Mouse (Mus musculus) stomach, embryonic 15.5 days (tissue): Measurements from ENCODE around the gene Olfr692. TPM values are rescaled to one million over a fixed set of nuclear protein-coding genes. Genes with fewer than 3 reads are reported as not detected.

Experiments
- ATAC-seq: fragments of 200-750 bp; cut with Nextera tagmentation; 2 replicates; pipeline ENCODE4 v1.8.0; 2017; ENCODE audit warnings: low read depth, moderate number of reproducible peaks, moderate TSS enrichment; ENCODE audit not compliant: insufficient read depth, low FRiP score
- H3K27ac ChIP-seq: fragments of 300-500 bp; sonication (generic); 2 replicates; pipeline ENCODE4 v1.5.1; 2015; ENCODE audit warnings: mild to moderate bottlenecking, inconsistent platforms
- H3K27me3 ChIP-seq: fragments of 300-500 bp; sonication (generic); replicated peaks from 2 replicates; pipeline ENCODE4 v1.6.1; 2015; ENCODE audit warnings: inconsistent platforms
- H3K36me3 ChIP-seq: fragments of 300-500 bp; sonication (generic); 2 replicates; pipeline ENCODE4 v1.6.1; 2015; ENCODE audit warnings: inconsistent platforms
- H3K4me1 ChIP-seq: fragments of 300-500 bp; sonication (generic); 2 replicates; pipeline ENCODE4 v1.6.1; 2015; ENCODE audit warnings: inconsistent platforms
- H3K4me2 ChIP-seq: fragments of 300-500 bp; sonication (generic); 2 replicates; pipeline ENCODE4 v1.6.1; 2015; ENCODE audit warnings: mild to moderate bottlenecking, inconsistent platforms
- H3K4me3 ChIP-seq: fragments of 300-500 bp; sonication (generic); replicated peaks from 2 replicates; pipeline ENCODE4 v1.5.1; 2015; ENCODE audit warnings: inconsistent platforms
- H3K9ac ChIP-seq: fragments of 300-500 bp; sonication (generic); 2 replicates; pipeline ENCODE4 v1.6.1; 2015; ENCODE audit warnings: inconsistent platforms
- H3K9me3 ChIP-seq: fragments of 300-500 bp; sonication (generic); 2 replicates; pipeline ENCODE4 v1.6.1; 2016; ENCODE audit warnings: inconsistent platforms
- whole genome bisulfite sequencing: fragments of 180-500 bp; shearing (Covaris S2); methylation state at CpG from one replicate; pipeline ENCODE4 v1.1.7; 2015; 5-methylcytosine and 5-hydroxymethylcytosine counted together
- polyA plus RNA-seq: library from polyadenylated mRNA; unstranded; fragments of >200 nt; fragmentation: Nextera tagmentation; extraction: Ambion mirVana; gene quantifications from 2 replicates; pipeline ENCODE4 v1.2.1, GENCODE M21; 2015

The Olfr692 gene
- polyA plus RNA-seq, 1 experiment from 2014 or later, result not detected

DNA sequence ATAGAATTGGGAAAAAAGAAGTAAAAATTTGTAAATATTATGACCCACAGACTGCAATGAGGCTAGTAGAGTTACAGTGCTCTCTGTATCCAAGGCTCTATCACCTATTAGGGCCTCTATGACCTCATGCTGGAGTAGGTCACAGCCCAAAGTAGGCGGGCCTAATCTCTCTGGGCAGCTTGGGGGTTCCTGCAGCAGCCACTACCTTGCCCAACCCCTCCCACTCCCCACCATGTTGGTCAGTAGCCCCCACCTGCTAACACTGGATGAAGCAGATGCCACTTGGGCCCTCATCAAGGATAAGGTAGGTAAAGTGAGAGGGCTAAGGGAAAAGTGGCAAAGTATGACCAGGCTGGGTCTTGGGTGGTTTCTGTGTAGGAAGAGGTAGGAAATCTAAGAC, 6.8 kb downstream of the Olfr692 start, which contains the start of gene Gm5901:
Gene Gm5901 (plus strand): TSS at position 173 of the 400 bp plus-strand sequence.
- H3K4me1 ChIP-seq, result no peaks in the 10 kb centered on the region
- H3K4me2 ChIP-seq, result no peak within 1 kb of the TSS
- 90% methylated on average over 1 of the region's 1 CpGs for WGBS
- no peak within 1 kb of the TSS for H3K27ac ChIP-seq
- H3K9ac ChIP-seq, result no peak within 1 kb of the TSS
- no peaks in the 10 kb centered on the region for H3K27me3 ChIP-seq
- H3K36me3 ChIP-seq, result peaks cover 26% of the 10 kb centered on the region
- no peak within 1 kb of the TSS for H3K4me3 ChIP-seq
- ATAC-seq, result no peak
- H3K9me3 ChIP-seq, result no peaks in the 10 kb centered on the region

DNA sequence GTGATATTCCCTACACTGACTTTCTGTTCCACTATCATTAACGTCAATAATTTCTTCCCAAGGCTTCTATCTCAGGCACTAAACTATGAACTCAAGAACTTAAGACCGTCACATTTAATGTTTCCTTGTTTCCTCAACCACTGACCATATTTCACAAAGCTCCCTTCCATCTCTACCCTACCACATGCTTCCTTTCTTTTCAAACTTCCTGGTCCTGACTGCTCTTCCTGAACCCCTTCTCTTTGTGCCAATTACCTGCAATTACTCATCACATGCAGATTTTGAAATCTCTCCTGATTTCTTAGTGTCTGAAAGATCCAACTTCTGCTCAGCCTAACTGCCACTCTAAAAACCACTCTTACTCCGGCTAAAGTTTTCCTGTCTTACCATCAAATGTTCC, 12.3 kb downstream of the Olfr692 start:
- Histone ChIP-seq H3K4me3 (no peak overlapping the region), H3K27me3 (no peaks in the 10 kb centered on the region), H3K36me3 (peaks cover 62% of the 10 kb centered on the region), H3K4me1 (no peaks in the 10 kb centered on the region), H3K27ac (no peak overlapping the region), H3K4me2 (no peak overlapping the region), H3K9me3 (no peaks in the 10 kb centered on the region), H3K9ac (no peak overlapping the region)
- 86% methylated on average over 3 of the region's 3 CpGs for WGBS
- no peak for ATAC-seq

GRCm38 (mm10) chr7:105387696-105388095, 19.7 kb downstream of the Olfr692 start:
- Histone ChIP-seq H3K4me3 (no peak overlapping the region), H3K4me1 (no peaks in the 10 kb centered on the region), H3K36me3 (peaks cover 47% of the 10 kb centered on the region), H3K9ac (no peak overlapping the region), H3K27me3 (no peaks in the 10 kb centered on the region), H3K27ac (no peak overlapping the region), H3K4me2 (no peak overlapping the region), H3K9me3 (no peaks in the 10 kb centered on the region)
- 89% methylated on average over 2 of the region's 2 CpGs for WGBS
- no peak for ATAC-seq

GRCm38 (mm10) chr7:105390236-105390635, 22.2 kb downstream of the Olfr692 start:
- peaks cover 28% of the 10 kb centered on the region for H3K36me3 ChIP-seq
- WGBS, result 88% methylated on average over 2 of the region's 2 CpGs
- H3K4me2 ChIP-seq, result no peak overlapping the region
- no peak overlapping the region for H3K27ac ChIP-seq
- H3K4me1 ChIP-seq, result no peaks in the 10 kb centered on the region
- ATAC-seq, result no peak
- no peaks in the 10 kb centered on the region for H3K9me3 ChIP-seq
- no peaks in the 10 kb centered on the region for H3K27me3 ChIP-seq
- H3K4me3 ChIP-seq, result no peak overlapping the region
- H3K9ac ChIP-seq, result no peak overlapping the region

GRCm38 (mm10) chr7:105394606-105395005, 26.6 kb downstream of the Olfr692 start:
- no peak overlapping the region for H3K9ac ChIP-seq
- no peak overlapping the region for H3K27ac ChIP-seq
- no peak overlapping the region for H3K4me2 ChIP-seq

DNA sequence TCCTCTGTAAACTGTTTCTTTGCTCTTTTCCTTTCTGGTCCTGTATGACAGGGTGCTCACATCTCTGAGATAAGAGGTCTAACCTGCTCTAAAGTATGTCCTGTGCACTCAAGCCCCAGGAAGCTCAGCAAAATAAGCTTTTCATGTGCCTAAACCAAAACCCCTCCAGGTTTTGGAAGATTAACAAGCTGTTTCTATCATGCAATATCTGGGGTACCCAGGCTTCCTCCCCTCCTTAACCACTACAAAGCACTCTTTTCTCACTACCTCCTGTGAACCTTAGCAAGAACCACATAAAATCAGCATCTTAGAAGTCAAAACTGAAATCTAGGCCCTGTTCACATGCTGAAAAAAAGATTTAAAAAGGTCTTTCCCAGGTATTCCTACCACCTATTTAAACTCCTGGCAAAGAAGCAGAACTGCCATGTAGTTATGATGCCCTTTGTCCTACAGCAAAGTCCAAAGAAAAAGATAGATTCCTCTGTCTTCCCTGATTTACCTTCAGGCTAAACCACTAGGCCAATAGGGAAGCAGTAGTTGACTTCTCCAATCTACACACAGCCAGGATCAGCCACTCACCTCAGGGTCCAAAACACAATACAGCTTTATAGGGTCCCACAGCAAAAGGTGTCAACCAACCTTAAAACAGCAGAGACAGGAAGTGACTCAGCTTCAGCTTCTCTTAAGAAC, 27.2 kb downstream of the Olfr692 start:
- ATAC-seq, result no peak

More at GRCm38 (mm10) chr7:105394606-105395005, 26.6 kb downstream of the Olfr692 start:
- Histone ChIP-seq H3K27me3 (no peaks in the 10 kb centered on the region), H3K4me3 (no peak overlapping the region), H3K36me3 (peaks cover 6% of the 10 kb centered on the region), H3K9me3 (no peaks in the 10 kb centered on the region), H3K4me1 (no peaks in the 10 kb centered on the region; the same call in 1 of the 2 replicates)
- ATAC-seq, result no peak
- WGBS, result 55% methylated on average over 1 of the region's 1 CpGs

GRCm38 (mm10) chr7:105396126-105396525, 28.1 kb downstream of the Olfr692 start:
- H3K36me3 ChIP-seq, result no peaks in the 10 kb centered on the region
- no peaks in the 10 kb centered on the region for H3K27me3 ChIP-seq
- H3K4me1 ChIP-seq, result peaks cover 3% of the 10 kb centered on the region; the same call in 1 of the 2 replicates
- no peak overlapping the region for H3K9ac ChIP-seq
- no peak overlapping the region for H3K27ac ChIP-seq
- H3K9me3 ChIP-seq, result no peaks in the 10 kb centered on the region
- no peak overlapping the region for H3K4me3 ChIP-seq
- ATAC-seq, result no peak
- H3K4me2 ChIP-seq, result no peak overlapping the region

More for the DNA sequence above, 27.2 kb downstream of the Olfr692 start:
- Histone ChIP-seq H3K27ac (no peak overlapping the region), H3K36me3 (no peaks in the 10 kb centered on the region), H3K9me3 (no peaks in the 10 kb centered on the region), H3K9ac (no peak overlapping the region), H3K4me1 (no peaks in the 10 kb centered on the region; the same call in 1 of the 2 replicates), H3K4me3 (no peak overlapping the region), H3K4me2 (no peak overlapping the region), H3K27me3 (no peaks in the 10 kb centered on the region)

GRCm38 (mm10) chr7:105399058-105399934, 31.3 kb downstream of the Olfr692 start:
- Histone ChIP-seq H3K4me1 (peaks cover 3% of the 10 kb centered on the region; the same call in 1 of the 2 replicates), H3K27ac (peak overlapping the region; percentile 80), H3K9ac (peak overlapping the region; percentile 80), H3K9me3 (no peaks in the 10 kb centered on the region), H3K27me3 (no peaks in the 10 kb centered on the region), H3K4me2 (peak overlapping the region; percentile 80), H3K4me3 (peak overlapping the region; percentile 95), H3K36me3 (no peaks in the 10 kb centered on the region)
- ATAC-seq, result no peak; the same call in 1 of the 2 replicates
- under 1% methylated on average over 25 of the region's 25 CpGs for WGBS

DNA sequence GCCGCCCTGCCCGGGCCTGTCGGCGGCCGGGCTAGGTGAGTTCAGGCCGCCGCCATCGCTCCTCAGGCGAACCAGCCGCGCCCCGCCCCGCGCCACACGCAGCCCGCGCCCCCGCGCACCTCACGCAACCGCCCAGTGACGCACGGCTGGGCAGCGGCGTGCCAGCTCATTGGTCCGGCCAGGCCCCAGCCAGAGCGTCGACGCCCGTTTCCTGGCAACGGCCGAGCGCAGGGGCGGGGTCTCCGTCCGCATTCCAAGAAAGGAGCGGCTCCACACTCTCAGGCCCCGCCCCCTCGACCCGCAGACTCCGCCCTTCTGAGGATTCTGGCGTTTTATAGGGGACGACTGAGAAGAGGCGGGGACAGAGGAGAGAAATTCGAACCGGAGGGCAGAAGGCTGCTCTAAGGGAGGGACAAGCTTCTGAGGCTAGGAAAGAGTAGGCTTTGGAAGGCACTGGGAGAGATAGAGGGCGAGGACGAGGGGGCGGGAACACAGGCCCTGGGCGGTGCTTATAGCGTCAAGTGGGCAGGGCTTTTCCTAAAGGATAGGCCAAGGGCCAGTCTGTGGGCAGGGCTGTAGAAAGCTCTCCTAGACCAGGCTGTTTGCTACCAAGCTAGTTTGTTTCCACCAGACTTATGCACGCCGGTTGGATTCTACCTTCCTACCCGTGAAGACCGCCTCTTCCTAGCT, 32.0 kb downstream of the Olfr692 start, which contains the start of gene Fam160a2:
Gene Fam160a2 (minus strand): TSS at position 120 of the 690 bp plus-strand sequence.
- H3K4me2 ChIP-seq, result peak within 1 kb of the TSS; percentile 80
- peak; percentile 99 for ATAC-seq
- peak within 1 kb of the TSS; percentile 82 for H3K27ac ChIP-seq
- H3K9ac ChIP-seq, result peak within 1 kb of the TSS; percentile 80
- no peaks in the 10 kb centered on the region for H3K9me3 ChIP-seq
- peaks cover 3% of the 10 kb centered on the region; the same call in 1 of the 2 replicates for H3K4me1 ChIP-seq
- peak within 1 kb of the TSS; percentile 95 for H3K4me3 ChIP-seq
- no peaks in the 10 kb centered on the region for H3K27me3 ChIP-seq
- H3K36me3 ChIP-seq, result no peaks in the 10 kb centered on the region
- WGBS, result under 1% methylated on average over 55 of the region's 55 CpGs

GRCm38 (mm10) chr7:105404268-105404667, 36.2 kb downstream of the Olfr692 start, which contains the start of gene Cnga4:
TSS of gene Cnga4 (plus strand) at chr7:105404568.
- Histone ChIP-seq H3K36me3 (no peaks in the 10 kb centered on the region), H3K4me1 (0 out of 2 replicates have a peak, but pooled peaks cover 3% of the 10 kb centered on the region), H3K4me3 (no peak within 1 kb of the TSS), H3K9ac (no peak within 1 kb of the TSS), H3K9me3 (no peaks in the 10 kb centered on the region), H3K27ac (no peak within 1 kb of the TSS), H3K4me2 (no peak within 1 kb of the TSS), H3K27me3 (no peaks in the 10 kb centered on the region)
- ATAC-seq, result no peak
- WGBS, result 61% methylated on average over 5 of the region's 5 CpGs

DNA sequence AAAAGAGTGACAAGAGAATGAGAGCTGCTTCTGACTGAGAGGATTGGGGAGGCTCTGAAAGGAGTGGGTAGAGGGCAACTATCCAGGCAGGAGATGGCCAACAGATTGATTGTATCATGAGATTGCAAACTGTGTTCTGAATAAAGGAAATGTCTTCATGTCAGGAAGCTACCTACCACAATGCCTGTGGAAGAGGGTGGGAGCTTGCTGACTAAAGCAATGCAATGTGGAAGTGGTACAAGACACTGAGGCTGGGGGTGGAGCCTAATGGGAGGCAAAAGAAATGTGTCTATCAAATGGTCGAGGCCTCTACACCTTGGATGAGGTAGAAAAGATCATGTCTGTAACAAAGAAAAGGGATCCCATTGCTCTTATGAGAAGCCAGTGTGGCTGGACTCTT, 38.3 kb downstream of the Olfr692 start:
- Histone ChIP-seq H3K9me3 (no peaks in the 10 kb centered on the region), H3K27me3 (no peaks in the 10 kb centered on the region), H3K36me3 (no peaks in the 10 kb centered on the region), H3K4me3 (no peak overlapping the region), H3K4me1 (no peaks in the 10 kb centered on the region), H3K27ac (no peak overlapping the region), H3K9ac (no peak overlapping the region), H3K4me2 (no peak overlapping the region)
- no peak for ATAC-seq
- 67% methylated on average over 1 of the region's 1 CpGs for WGBS
